Mouse (Mus musculus) right cerebral cortex, postnatal 14 days (tissue): ENCODE measurements at regions not wholly inside any gene's neighbourhood (a gene's known extent, or its start where the extent isn't known, plus 50 kb on each side); places are given as distances from the start of the nearest gene placed in this dataset.
A peak's percentile ranks its signal among the peaks of the same experiment; 100 is the strongest.
"Not testable (repeated sequence)": the region's sequence is repeated elsewhere in the genome, so short reads cannot be mapped to it uniquely, and the experiment has no call there.

Source experiments
- DNase-seq: peaks from one replicate; pipeline ENCODE4 v3.0.0; 2022

DNA sequence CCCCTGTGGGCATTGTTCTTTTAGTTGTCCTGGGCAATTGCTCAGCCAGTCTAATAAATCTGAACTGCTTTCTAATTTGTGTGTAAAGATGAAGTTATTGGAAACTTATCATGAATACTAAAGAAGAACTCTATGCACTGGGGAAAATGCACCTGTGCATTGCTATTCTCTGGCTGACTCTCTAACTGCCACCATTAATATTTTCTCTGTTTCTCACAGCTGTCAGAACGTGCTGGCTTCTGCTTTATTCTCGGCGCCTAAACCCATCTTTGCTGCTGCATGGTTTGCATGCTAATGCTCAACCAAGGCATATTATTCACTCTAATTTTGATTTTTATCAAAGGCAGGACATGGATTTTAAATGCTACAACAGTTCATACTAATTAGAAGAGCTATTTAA is 128.9 kb upstream of the Gm527 start:
- DNase-seq, result no peak

DNA sequence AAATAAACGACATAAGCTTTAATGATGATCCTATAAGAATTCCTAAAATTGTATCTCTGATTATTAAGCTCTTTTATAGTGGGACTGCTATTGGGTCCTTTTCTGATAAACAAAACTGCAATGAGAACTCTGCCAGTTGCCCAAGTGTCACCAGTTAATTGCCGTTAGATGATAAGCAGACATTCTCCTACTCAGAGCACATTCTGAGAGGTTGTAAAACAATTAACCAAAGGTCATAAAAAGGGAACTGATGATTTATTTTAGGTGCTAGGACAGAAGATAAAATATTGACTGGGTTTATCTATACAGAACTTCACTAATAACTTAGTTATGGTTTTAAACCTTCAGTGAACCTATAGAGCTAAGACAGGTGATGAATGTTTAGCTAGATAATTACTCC is 109.2 kb upstream of the Gm527 start:
- DNase-seq, result not testable (repeated sequence)

DNA sequence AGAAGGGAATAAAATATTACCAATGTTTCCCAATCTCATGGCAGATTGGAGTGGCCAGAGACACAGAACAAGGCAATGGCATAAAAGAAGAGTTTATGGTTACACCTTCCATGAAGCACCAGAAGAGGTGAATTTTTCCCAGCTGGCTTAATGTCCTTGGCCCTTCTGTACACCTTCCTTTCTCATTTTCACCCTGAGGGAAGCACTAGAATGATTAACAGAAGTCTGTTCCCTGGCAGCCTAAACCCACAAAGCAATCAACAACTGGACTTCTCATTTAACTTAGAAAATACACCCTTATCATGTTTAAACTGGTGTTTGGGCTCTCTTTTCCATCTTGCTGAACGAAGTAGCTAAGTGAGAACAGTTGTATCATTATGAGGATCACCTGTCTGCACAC is 107.6 kb upstream of the Gm527 start:
- no peak for DNase-seq

DNA sequence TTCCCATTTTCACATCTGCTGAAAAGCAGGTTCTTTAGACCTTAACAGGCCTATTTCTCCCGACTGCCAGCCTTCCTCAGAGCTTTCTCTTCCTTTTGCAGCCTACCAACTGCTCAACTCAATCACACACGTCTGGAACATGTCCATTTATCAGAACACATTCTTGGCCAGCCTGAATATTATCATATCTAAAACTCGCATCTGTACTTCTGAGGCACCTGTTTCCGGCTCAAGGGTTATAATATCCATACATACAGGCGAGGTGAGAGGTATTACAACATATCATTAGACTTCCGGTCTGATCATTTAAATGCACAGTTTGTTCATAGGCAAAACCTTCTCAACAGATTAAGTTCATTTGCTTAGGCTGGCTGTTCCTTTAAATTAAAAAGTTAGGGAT is 101.8 kb upstream of the Gm527 start:
- no peak for DNase-seq

DNA sequence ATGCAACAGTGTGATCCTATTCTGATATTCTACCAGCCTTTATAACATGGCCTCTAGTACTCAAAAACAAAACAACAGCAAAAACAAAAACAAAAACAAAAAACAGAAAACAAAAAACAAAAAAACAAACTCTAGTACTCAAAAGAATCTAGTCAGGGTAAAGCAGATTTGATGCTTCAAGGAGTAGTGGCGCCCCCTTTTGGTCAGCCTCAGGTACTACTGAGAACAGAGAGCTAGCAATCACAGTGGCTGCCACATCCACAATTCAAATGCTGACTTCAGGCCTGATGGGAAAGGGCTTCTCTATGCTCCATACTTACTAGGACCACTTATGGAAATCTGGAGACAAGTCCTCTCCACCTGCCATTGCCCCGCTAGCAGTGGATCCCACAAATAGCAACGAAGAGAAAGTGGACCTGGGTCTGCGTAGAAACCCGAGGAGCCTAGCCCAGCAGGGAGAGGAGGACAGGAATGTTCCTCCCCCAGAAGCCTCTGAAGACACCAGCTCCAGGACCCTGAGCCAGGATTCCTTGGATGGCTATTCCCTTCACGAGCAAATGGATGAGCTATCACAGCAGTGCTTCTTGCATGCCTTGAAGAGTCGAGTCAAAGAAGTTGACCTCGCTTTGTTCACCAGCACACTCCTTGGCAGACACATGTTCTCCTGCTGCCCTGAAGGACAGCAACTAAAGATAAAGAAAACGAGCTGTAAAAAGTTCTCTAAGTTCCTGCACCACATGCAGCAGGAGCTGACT is 100.5 kb upstream of the Gm527 start:
- peak; percentile 20 for DNase-seq

DNA sequence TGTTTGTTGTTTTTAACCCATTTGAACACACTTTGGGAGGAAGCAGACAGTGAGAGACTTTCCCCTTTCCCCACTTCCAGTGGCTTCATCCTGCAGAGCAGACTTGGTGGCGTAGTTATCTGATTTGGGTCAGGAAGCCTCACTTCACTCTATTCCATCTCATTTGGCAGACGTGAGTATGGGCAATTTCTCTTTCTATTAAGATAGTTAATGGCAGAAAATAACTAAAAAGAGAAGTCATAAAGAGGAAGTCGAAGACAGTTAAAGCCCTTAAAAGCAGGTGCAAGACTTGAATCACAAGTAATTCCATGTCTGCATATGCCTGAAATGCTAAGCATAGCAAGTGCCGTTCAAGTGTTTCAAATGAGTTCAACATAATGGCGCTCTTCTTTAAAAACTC is 97.0 kb upstream of the Gm527 start:
- DNase-seq, result no peak

DNA sequence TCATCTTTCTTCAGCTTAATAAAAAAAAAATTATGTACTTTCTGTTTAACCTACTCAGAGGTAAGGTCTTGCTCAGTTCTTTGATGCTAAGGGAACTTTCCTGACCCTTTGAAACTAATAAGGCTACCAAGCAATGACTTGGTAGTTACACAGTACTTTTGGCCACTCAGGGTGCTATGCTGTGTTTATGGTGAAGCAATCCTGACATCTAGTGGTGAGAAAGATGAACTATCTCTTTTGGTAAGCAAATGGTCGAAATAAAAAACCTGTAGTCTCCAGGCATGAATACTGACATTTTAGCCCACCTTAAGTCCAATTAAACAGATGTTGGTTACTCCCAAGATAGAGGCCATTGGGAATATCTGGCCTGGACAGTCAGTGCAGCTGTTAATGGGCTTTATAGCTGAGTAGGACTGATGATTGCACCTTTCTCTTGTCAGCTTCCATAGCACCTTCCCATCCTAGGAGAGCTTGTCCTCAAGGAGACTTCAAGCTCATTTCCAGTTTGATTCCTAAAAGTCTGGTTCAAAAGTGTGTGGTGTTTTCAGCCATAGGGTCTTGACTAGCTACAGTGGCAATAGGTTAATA is 88.0 kb upstream of the Gm527 start:
- DNase-seq, result no peak

DNA sequence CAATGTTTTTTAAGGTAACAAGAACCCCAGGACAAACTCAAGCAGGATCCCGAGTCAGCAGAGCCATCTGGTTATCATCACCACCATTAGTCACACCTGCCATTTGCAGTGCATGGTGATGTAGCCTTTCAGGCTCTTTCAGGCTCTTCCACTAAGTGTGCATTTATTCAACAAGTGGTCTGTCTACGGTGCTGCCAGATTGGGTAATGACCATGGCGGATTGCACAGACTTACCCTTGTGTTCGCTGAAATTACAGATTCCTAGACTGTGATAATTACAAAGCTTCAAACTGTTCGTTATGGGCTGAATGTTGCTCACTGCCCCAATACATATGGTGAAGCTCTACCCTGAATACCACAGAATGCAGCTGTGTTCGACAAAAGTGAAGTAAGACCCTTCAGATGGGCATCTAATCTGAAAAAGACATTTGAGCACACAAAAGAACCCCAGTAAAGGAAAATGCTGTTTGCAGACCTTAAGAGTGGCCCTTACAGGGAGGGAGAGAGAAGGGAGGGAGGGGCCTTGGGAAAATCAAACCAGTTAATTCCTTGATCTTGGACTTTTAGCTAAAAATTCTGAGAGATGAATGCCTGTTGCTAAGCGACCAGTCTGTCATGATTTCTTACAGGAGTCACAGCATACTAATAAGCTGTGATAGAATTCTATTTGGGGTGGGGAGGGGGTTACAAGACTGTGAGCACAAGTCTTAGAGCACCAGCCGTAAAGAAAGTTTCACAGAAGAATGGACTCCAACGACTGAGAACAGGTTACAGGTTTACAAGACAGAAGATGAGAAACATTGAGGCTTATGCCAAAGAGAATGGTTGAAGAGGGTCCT is 85.2 kb upstream of the Gm527 start:
- DNase-seq, result no peak

DNA sequence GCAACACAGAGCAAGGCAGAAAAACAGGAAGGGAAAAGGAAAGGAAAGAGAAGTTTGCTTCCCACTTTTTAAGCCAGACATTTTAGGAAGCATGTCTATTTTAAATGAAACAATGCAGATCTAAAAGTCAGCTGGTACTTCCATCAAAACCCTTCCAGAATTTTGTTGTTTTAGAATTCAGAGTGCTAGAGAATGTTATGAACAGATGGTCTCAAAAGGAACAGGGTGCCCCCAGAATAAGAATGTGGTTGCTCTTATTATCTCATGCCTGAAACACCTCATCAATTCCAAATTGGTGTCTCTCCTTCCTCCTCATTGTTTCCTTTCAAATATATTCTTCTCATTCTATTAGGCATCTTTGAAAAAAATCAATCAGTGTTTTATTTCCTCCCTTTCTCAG is 60.0 kb upstream of the Gm527 start:
- DNase-seq, result no peak
